Mouse (Mus musculus): ENCODE data around the gene Plod3. TPM values are rescaled to one million over a fixed set of nuclear protein-coding genes. Genes with fewer than 3 reads are reported as not detected.
"Not testable (repeated sequence)": the region's sequence is repeated elsewhere in the genome, so short reads cannot be mapped to it uniquely, and the experiment has no call there.

The Plod3 gene
- total RNA-seq (2021), result 54.9 and 57.8 TPM in 2 replicates
- long read RNA-seq, experiment 1, transcript Plod3-201 (19 exons, 3,280 nt), result major isoform, 63 of 77 reads
- long read RNA-seq, experiment 1, partial matches to known transcripts, result 7 of 77 reads
- long read RNA-seq, experiment 1, other reads (novel, unspliced or antisense), result 7 of 77 reads
- long read RNA-seq, experiment 2, transcript Plod3-201 (19 exons, 3,280 nt), result major isoform, 45 of 65 reads
- long read RNA-seq, experiment 2, partial matches to known transcripts, result 10 of 65 reads
- long read RNA-seq, experiment 2, other reads (novel, unspliced or antisense), result 10 of 65 reads

- DNase-seq, result peak; percentile 98
These were observed at the start of gene Plod3 for GRCm38 (mm10) chr5:136986695-136987137. Gene Plod3, plus strand, starts transcription at chr5:136987019.

- no peak for DNase-seq
These were observed 49.2 kb upstream of the Plod3 start for GRCm38 (mm10) chr5:136937621-136938020.

- DNase-seq, result peak; percentile 47
These were observed 47.5 kb upstream of the Plod3 start for GRCm38 (mm10) chr5:136939284-136939683.

GRCm38 (mm10) chr5:136940029-136940428 lies 46.8 kb upstream of the Plod3 start:
- DNase-seq, result not testable (repeated sequence)

GRCm38 (mm10) chr5:136940845-136941560 lies 45.8 kb upstream of the Plod3 start:
- DNase-seq, result no peak

- DNase-seq, result no peak
These were observed 44.0 kb upstream of the Plod3 start for GRCm38 (mm10) chr5:136942781-136943180.

- DNase-seq, result no peak
These were observed 43.4 kb upstream of the Plod3 start for GRCm38 (mm10) chr5:136943382-136943781.

GRCm38 (mm10) chr5:136945084-136945483 lies 41.7 kb upstream of the Plod3 start:
- no peak for DNase-seq

GRCm38 (mm10) chr5:136947874-136948273 lies 38.9 kb upstream of the Plod3 start:
- no peak for DNase-seq

GRCm38 (mm10) chr5:136949551-136950336 lies 37.1 kb upstream of the Plod3 start:
- not testable (repeated sequence) for DNase-seq

- no peak for DNase-seq
These were observed 36.3 kb upstream of the Plod3 start for GRCm38 (mm10) chr5:136950521-136950920.

- no peak for DNase-seq
These were observed 34.7 kb upstream of the Plod3 start for GRCm38 (mm10) chr5:136952153-136952552.

GRCm38 (mm10) chr5:136953015-136953414 lies 33.8 kb upstream of the Plod3 start, which contains the start of gene Fis1:
Gene Fis1, plus strand, starts transcription at chr5:136953275.
- peak; percentile 99 for DNase-seq

GRCm38 (mm10) chr5:136953440-136953951 lies 33.3 kb upstream of the Plod3 start:
- DNase-seq, result peak; percentile 64

- no peak for DNase-seq
These were observed 31.2 kb upstream of the Plod3 start for GRCm38 (mm10) chr5:136955622-136956021.

- DNase-seq, result no peak
These were observed 29.6 kb upstream of the Plod3 start for GRCm38 (mm10) chr5:136957250-136957649.

GRCm38 (mm10) chr5:136958991-136959605 lies 27.7 kb upstream of the Plod3 start:
- no peak for DNase-seq

- DNase-seq, result no peak
These were observed 26.8 kb upstream of the Plod3 start for GRCm38 (mm10) chr5:136960053-136960452.

- DNase-seq, result peak; percentile 43
These were observed 25.4 kb upstream of the Plod3 start for GRCm38 (mm10) chr5:136961334-136961982.

GRCm38 (mm10) chr5:136961983-136962461 lies 24.8 kb upstream of the Plod3 start:
- DNase-seq, result peak; percentile 93

- DNase-seq, result peak; percentile 90
These were observed 24.3 kb upstream of the Plod3 start for GRCm38 (mm10) chr5:136962501-136962900.
